Mouse (Mus musculus) regulatory T cell (primary cell): ENCODE results near the gene 1700061G19Rik.
"Not testable (repeated sequence)": the region's sequence is repeated elsewhere in the genome, so short reads cannot be mapped to it uniquely, and the experiment has no call there.

Experiments
- in situ Hi-C: fragments of 300-600 bp; cut with MboI, MseI; formaldehyde crosslinking; loops from one replicate; pipeline ENCODE4 v1.15.1; 2025; ENCODE audit warnings: high pct_unique_total_duplicates

The 1700061G19Rik gene

DNA sequence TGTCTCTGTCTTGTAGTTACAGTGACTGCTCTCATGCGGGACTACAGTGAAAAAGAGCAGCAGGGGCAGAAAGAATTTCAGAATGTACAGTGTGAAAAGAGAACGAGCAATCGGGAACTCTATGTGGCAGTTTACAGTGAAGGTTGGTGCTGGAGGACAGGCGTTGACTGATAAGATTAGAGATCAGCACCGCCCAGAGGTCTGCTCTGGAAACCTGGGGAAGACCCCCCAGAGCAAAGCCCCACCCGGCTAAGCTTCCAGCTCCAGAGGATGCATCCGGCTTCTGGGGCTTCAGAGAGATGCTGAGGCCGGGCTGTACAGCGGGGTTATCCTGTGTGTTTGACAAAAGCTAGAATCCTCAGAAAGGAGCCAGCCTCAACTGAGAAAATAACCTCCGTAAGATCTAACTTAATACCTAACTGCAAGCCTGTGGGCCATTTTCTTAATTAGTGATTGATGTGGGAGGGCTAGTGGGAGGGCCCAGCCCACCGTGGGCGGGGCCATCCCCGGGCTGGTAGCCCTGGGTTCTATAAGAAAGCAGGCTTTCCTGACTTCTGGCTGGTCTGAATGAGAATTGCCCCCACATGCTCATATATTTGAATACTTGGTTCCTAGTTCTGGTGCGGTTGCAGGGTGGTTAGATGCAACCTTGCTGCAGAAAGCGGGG is 4.9 kb upstream of the 1700061G19Rik start:
- in situ Hi-C loops = no loop called here

DNA sequence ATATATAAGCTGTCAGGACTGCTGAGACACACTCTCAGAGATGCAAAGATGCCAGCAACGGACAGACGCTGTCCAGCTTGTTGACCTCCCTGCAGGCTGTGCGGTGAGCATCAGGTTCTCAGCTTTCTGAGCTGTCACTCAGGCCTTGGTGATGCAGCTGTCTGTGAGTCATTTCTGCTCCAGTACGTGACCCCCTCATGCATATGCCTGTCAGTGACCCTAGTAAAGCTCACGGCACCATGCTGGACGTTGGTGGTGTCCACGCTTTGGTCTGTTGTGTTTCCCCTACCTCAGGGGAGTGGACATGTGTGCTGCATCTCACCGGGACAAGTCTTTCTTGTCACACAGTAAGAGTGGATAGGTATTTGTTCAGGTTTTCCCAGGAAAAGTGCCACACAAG is 3.5 kb upstream of the 1700061G19Rik start:
- in situ Hi-C loops = no loop called here

DNA sequence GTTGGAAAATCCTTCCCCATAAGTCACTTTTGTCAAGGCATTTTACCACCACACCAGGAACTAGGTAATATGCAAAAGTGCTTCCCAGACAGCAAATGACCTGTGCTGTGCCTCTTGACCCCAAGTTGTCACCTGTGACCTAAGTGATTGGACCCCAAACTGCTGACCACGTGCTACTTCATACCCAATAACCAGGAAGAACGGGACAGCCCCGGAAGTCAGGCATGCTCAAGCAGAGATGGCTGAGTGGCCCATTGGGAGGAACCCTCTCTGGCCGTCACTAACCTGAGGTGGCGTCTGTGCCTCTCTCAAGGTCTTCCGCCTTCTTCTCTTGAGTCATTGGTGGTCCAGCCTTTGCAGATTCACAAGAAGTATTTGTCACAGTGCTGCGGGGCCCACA is 2.8 kb upstream of the 1700061G19Rik start:
- in situ Hi-C loops = no loop called here

DNA sequence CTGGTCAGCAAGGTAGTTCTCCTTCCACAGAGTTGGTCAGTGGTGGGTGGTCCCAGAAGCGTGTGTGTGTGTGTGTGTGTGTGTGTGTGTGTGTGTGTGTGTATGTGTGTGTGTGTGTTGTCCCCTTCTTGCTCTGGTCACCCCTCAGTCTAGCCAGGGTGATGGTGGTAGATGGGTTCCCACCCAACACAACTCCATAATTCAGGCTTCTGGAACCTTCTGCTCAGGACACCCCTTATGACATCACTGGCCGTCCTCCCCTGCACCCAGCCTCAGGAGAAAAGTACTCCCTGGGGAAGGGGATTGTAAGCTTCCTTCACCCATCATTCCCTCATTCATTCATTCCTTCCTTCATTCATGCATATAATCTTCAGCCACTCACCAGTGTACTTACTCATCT is 1.0 kb upstream of the 1700061G19Rik start, which contains the start of gene Acsbg2:
Gene Acsbg2 (minus strand): TSS at position 211 of the 400 bp plus-strand sequence.
- in situ Hi-C loops = no loop called here

DNA sequence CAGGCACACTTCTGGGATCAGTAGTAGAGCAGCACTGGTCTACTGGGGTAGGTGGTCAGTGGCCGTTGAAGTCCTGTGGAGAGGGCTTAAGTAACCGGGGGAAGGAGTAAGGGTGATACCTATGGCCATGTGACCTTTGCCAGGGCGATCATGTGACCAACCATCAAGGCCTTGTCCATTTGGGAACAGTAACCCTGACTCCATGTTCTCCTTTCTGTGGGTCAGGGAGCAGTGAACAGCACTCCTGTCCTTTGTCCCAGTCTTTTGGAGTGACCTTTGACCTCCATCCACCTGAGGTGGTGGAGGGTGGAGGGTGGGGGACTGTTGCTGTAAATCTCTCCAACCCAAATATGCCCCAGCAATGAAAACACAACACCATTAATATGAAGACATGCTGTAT is 1.2 kb downstream of the 1700061G19Rik start:
- in situ Hi-C loops = loop anchor here (25.0 kb wide), 1 partner anchor 1889 kb away; no protein-coding TSS in a partner anchor

DNA sequence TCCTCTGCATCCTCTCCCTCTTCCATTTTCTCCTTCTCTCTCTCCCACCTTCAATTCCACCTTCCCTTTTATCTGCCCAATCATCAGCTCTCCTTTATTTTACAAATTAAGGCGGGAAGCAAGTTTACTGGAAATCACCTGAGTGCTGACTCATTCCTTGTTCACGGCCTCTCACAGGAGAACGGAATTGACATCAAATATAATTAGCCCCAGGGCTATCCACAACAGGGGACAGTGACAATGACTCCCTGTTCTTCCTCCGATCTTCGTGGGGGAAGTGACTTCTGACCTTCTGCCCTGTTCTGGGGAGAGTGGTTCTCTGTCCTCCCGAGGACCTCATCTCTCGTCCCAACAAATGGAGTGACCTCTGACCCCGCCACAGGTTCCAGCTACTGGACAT is 1.7 kb downstream of the 1700061G19Rik start:
- in situ Hi-C loops = loop anchor here (25.0 kb wide), 1 partner anchor 1890 kb away; no protein-coding TSS in a partner anchor

DNA sequence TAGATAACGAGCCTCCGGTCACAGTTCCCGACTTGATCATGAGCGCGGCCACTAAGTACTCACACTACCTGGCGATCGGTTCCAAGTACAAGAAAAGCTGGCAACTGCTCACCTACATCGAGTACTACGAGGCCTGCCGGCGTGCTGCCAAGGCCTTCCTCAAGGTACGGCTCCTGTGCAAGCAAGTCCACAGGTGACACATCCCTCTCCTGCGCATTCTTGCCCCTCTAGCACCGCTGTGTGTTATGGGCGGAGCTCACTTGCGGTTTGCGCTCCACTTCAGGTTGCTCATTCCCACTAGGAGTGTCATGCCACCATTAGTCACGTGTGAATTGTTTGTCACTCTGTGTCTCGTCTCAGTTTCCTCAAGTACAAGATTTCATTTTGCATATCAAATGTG is 2.1 kb downstream of the 1700061G19Rik start:
- in situ Hi-C loops = loop anchor here (25.0 kb wide), 1 partner anchor 1890 kb away; no protein-coding TSS in a partner anchor

DNA sequence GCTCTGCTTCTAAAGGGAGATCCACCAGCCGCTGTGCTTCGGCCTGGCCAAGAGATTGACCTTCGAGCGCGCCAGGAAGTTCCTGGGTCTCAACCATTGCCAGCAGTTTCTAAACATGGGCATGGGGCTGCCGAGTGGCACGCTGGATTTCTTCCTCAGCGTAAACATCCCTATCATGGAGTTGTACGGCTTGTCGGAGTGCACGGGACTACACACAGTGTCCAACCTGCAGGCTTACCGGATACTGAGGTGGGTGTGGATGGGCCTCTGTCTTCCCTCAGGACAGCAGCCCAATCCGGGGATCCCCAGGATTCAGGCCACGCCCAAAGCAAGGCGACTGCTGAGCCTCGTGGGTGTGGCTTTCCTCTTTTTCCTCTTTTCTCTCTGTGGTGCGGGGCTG is 8.3 kb downstream of the 1700061G19Rik start:
- in situ Hi-C loops = loop anchor here (25.0 kb wide), 1 partner anchor 1896 kb away; no protein-coding TSS in a partner anchor

DNA sequence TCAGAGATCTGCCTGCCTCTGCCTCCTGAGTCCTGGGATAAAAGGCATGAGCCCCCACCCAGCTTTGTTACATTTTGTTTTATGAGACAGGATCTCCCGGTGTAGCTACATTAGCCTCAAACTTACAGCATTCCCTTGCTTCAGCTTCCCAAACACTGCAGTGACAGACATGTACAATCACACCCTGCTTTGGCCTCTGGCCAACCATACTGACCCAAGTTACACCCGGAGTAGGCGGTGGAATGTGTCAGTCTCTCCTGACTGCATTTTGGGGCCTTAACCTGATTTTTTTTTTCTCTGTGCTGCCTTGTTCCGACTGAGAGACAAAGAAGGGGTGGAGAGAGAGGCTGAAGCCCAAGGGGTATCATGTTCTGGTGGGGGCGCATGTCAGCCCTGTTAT is 9.1 kb downstream of the 1700061G19Rik start:
- in situ Hi-C loops = loop anchor here (25.0 kb wide), 1 partner anchor 1897 kb away; no protein-coding TSS in a partner anchor

DNA sequence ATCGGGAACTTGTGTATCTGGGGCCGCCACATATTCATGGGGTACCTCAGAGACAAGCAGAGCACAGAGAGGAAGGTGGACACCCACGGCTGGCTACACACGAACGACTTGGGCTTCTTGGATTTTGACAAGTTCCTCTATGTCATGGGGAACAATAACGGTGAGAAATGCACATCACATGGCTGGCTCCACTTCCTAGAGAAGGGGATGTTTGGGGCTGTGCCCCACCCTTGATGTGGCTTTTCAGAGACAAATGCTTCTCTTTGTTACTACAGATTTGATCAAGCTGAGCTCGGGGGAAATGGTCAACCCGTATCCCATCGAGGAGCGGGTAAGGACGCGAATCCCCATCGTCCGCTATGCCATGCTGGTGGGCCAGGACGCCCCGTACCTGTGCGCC is 9.5 kb downstream of the 1700061G19Rik start:
- in situ Hi-C loops = loop anchor here (25.0 kb wide), 1 partner anchor 1898 kb away; no protein-coding TSS in a partner anchor

DNA sequence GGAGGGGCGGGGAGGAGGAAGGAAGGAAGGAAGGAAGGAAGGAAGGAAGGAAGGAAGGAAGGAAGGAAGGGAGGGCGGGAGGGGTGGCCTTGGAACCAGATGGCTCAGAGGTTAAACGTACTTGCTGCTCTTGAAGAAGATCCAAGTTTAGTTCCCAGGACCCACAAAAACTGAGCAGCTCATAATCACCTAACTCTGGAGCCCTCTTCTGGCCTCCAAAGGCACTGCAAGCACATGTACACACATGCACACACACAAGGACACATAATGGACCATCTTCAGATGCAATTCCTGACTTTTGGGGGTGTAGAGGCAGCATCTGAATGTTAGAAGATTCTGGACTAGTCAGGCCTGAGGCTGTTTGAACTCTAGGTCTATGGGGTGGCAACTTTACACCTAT is 12.8 kb downstream of the 1700061G19Rik start:
- in situ Hi-C loops = loop anchor here (25.0 kb wide), 1 partner anchor 1901 kb away; no protein-coding TSS in a partner anchor

DNA sequence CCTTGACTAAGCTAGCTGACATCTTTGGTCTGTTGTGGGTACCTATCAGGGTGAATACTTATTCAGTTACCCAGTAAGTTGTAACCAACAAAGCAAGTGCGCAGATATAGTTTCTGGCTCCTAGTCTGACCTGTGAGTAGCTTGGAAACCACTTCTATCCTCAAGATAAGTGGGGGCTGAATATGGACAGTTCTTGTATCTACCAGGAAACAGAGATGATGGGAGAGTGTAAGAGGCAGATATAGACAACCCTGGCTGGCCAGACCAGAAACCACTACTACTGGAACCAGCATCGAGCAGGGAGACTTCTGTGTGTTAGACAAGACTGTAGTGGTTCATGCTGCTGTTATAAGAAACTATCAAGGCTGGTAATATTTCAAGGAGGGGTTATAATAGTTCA is 14.7 kb downstream of the 1700061G19Rik start:
- in situ Hi-C loops = loop anchor here (25.0 kb wide), 1 partner anchor 1903 kb away; no protein-coding TSS in a partner anchor

DNA sequence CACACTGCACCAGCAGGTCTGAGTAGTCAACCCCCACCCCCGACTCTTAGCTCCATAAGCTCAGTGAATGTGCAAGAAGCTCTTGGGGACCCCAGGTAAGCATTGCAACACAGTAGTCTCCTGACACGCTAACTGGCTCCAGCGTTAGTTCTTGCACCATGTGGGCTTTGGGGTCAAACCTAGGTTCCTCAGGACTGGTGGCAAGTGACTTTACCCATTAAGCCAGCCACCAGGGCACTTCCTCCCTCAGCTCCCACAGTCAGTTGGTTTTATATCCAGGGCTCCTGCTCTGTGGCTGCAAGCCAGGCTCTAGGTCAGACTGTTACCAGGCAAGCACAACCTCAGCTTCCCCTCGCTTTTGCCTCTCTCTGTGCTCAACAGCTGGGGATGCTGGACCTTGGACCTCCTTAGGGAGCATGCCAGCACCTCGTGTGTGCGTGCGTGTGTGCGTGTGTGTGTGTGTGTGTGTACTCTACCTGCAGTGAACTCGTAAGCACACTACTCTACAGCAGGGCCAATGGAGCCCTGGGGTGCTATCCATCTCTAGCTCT is 20.2 kb downstream of the 1700061G19Rik start:
- in situ Hi-C loops = loop anchor here (5.0 to 25.0 kb wide), 2 partner anchors 57 to 1908 kb away; no protein-coding TSS in a partner anchor

DNA sequence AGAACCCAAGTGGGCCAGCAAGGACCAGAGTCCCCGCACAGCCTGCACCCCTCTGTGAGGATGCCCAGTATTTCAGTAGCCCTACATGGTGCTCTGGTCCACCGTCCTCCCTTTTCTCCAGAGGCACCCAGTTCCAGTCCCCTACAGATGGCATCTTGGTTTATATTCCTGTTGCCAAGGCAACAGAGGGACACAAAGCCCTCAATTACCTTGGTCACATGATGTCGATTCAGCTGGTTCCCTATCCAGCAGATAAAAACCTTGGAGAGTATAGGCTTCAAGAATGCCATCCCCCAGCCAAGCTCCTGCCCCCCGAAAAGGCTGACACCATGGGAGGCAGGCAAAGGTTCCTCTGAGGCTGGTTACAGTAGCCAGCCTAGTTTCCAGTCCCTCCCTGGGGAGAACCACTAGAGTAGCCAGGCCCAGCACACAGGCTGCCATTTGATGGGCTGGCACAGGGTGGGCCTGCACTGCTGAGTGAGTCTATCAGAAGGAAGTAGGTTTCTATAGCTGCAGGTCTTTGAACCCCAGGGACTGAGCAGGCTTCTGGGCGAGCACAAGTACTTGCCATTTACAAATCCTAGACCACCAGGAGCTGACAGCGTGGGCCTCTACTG is 21.3 kb downstream of the 1700061G19Rik start:
- in situ Hi-C loops = loop anchor here (5.0 to 25.0 kb wide), 2 partner anchors 56 to 1909 kb away; no protein-coding TSS in a partner anchor

DNA sequence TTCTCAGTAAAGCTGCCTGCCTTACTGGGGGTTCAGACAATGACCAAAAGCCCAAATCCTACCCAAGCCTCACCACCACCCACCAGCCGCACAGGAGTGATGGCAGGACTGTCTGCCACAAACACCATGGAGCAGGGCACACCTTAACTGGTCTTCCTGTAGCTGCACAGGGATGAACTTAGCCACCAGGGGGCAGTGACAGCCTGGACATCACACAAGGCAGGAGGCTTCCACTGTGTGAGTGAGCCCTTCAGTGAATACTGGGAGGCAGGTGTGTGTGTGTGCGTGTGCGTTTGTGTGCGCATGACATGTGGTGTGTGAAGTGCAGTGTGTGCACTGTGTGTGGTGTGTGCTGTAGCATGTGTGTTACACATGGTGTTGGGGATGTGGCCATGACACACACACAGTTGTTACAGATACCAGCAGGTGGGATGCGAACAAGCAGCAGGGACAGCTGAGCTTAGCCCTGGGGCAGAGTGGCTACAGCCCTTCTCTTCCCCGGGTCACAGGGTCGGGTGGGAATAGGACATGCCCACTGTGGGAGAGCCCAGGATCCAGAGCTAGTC is 22.4 kb downstream of the 1700061G19Rik start:
- in situ Hi-C loops = loop anchor here (5.0 to 25.0 kb wide), 2 partner anchors 55 to 1910 kb away; no protein-coding TSS in a partner anchor

DNA sequence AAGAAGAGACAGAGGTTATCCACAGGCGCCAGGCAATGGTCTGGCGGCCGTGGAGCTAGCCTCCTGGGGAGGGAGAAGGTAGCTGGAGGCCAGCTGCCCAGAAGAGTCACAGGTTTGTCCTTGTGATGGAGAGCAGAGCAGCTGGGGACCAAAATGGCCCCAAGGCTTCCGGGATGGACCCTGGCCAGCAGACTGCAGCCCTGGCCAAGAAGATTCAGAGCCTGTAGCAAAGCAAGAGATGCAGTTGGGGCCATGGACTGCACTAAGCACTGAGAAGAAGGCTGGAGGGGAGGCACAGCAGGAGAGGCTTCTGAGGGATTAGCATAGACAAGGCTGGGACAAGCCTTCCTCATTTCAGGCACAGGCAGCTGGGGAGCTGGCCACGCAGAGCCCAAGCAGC is 27.4 kb downstream of the 1700061G19Rik start:
- in situ Hi-C loops = no loop called here

DNA sequence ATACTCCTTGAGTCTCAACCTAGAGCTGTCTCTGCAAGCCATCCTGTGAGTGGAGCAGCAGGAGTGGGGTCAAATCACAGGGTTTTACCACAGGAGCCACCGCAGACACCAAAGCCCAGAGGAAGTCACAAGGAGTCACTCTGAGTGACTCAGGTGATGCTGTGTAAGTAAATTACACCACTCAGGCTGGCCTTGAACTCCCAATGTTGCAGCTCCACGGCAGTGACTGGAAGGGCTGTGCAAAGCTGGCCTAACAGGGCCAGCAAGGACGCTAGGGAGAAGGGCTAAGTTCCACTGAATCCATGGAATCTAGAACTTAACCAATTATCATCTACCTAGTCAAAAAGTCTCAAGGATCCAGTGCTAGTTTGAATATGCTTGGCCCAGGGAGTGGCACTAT is 30.9 kb downstream of the 1700061G19Rik start:
- in situ Hi-C loops = no loop called here

DNA sequence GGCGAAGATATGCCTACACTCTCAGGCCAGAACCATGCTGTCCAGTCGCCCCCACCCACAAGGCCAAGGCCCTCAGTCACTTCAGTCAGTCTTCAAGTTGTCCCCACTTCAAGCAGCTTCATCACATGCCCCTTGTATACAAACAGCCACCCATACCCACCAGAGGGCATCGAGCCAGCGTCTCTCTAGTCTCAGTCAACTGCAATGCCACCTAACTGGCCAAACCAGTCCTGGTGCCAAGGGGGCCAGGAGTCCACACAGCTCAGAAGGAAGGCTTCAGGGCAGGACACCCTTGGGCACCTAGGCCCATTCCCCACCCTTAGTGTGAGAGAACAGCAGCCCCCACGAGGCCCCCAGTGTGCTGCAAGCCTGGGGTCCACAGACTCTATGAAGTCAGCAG is 31.8 kb downstream of the 1700061G19Rik start:
- in situ Hi-C loops = no loop called here

DNA sequence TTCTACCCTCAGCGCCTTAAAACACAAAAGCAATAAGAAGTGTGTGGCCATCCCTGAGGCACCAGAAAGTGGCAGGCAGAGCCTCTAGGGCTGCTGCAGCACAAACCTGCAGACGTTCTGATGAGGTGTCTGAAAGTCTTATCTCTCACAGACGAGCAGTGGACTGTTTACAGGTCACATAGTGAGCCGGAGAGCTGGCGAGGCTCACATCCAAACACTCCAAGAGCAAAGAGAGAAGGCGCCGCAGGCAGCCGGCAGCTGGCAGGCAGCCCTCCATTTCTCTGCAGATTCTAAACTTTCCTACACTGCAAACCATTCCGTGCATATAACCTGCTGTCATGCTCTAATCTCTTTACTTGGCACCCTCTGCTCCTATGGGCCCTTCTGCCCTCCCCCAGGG is 32.6 kb downstream of the 1700061G19Rik start:
- in situ Hi-C loops = no loop called here

DNA sequence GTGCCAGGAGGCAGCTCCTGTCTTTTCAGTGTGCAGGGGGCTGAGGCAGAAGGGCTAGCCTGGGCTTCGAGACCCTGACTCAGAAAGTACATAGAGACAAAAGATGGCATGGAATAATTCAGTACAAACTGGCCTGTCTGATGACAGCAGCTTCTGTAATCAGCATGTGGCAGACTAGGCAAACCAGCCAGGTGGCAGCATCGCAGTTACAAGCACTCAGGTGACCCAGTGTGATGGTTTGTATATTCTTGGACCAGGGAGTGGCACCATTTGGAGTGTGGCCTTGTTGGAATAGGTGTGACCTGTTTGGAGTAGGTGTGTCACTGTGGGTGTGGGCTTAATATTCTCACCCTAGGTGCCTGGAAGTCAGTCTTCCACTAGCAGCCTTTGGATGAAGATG is 34.5 kb downstream of the 1700061G19Rik start:
- in situ Hi-C loops = not testable (repeated sequence)

DNA sequence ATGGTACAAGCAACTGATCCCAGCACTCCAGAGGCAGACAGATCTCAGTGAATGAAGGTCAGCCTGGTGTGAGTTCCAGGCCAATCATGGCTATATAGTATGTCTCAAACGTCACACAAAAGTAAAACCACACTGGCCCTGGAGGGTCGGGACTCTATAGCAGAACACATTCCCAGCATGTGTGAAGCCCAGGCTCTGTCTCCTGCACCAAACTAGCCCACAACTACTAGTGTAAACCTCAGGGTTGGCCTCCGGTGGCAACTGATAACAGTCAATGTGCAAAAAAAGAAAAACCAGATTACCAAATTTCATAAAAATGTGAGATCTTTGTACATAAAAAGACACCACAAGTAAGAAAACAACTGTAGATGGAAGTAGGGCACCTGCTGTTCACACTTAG is 37.7 kb downstream of the 1700061G19Rik start:
- in situ Hi-C loops = no loop called here

DNA sequence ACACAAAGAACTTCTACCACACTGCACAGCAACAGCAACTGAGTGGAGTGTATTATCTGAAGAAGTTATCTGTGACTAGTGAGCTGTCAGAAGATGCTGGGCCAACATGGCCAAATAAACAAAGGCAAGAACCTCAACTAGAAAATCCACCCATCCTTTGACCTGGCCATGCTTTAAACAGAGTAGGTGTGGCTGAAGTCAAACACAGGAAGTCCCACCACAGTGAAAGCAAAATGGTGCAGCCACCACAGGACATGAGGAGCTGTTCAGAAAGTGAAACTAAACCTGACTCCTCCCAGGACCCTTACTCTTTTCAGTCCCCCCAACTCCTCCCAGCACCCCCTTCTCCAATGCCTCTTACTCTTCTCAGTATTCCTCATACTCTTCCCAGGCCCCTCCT is 38.2 kb downstream of the 1700061G19Rik start:
- in situ Hi-C loops = no loop called here
